Mouse (Mus musculus) left cerebral cortex, adult 8-10 months (tissue): ENCODE data around the gene Pum1. TPM values are rescaled to one million over a fixed set of nuclear protein-coding genes. Genes with fewer than 3 reads are reported as not detected.
A peak's percentile ranks its signal among the peaks of the same experiment; 100 is the strongest.
"Not testable (repeated sequence)": the region's sequence is repeated elsewhere in the genome, so short reads cannot be mapped to it uniquely, and the experiment has no call there.

ENCODE experiments used
- DNase-seq, 2 experiments: peaks; one replicate each; pipeline ENCODE4 v3.0.0; 2022; ENCODE audit warnings: low spot score in 2 of 2
- total RNA-seq, 4 experiments: library from RNA; stranded (reverse); gene quantifications; 2 replicates each; pipeline ENCODE4 v1.2.4; 2022

Pum1 gene
- total RNA-seq: 100 to 1,000 TPM; 101 to 116 (median 106) TPM

GRCm38 (mm10) chr4:130662979-130663725 lies at the start of gene Pum1:
Pum1 (plus strand) TSS chr4:130663321.
- DNase-seq: peak; percentile 63 to 90

- no peak for DNase-seq
Measured at GRCm38 (mm10) chr4:130629391-130629790, 33.7 kb upstream of the Pum1 start.

- no peak for DNase-seq
Measured at GRCm38 (mm10) chr4:130630232-130630847, 32.8 kb upstream of the Pum1 start.

- not testable (repeated sequence) for DNase-seq
Measured at GRCm38 (mm10) chr4:130635076-130635475, 28.0 kb upstream of the Pum1 start.

GRCm38 (mm10) chr4:130636761-130637160 lies 26.4 kb upstream of the Pum1 start:
- no peak for DNase-seq

GRCm38 (mm10) chr4:130637488-130638422 lies 25.4 kb upstream of the Pum1 start:
- DNase-seq: no peak

GRCm38 (mm10) chr4:130640031-130640717 lies 22.9 kb upstream of the Pum1 start:
- DNase-seq: no peak

- no peak for DNase-seq
Measured at GRCm38 (mm10) chr4:130642468-130642867, 20.7 kb upstream of the Pum1 start.

- no peak for DNase-seq
Measured at GRCm38 (mm10) chr4:130645426-130645825, 17.7 kb upstream of the Pum1 start.

GRCm38 (mm10) chr4:130651286-130651685 lies 11.8 kb upstream of the Pum1 start:
- DNase-seq: no peak

GRCm38 (mm10) chr4:130652546-130652945 lies 10.6 kb upstream of the Pum1 start:
- DNase-seq: no peak

GRCm38 (mm10) chr4:130657820-130658565 lies 5.1 kb upstream of the Pum1 start:
- DNase-seq: no peak

- no peak for DNase-seq
Measured at GRCm38 (mm10) chr4:130659470-130659869, 3.7 kb upstream of the Pum1 start.

- DNase-seq: no peak
Measured at GRCm38 (mm10) chr4:130660106-130660505, 3.0 kb upstream of the Pum1 start.

- DNase-seq: no peak
Measured at GRCm38 (mm10) chr4:130661151-130661550, 2.0 kb upstream of the Pum1 start.

GRCm38 (mm10) chr4:130662305-130662704 lies 816 bp upstream of the Pum1 start:
- not testable (repeated sequence) for DNase-seq

- peak; percentile 10 to 18 for DNase-seq
Measured at GRCm38 (mm10) chr4:130663810-130664401, 785 bp downstream of the Pum1 start.

- no peak for DNase-seq
Measured at GRCm38 (mm10) chr4:130664414-130665029, 1.4 kb downstream of the Pum1 start.

GRCm38 (mm10) chr4:130665176-130665575 lies 2.1 kb downstream of the Pum1 start:
- DNase-seq: no peak

- DNase-seq: no peak
Measured at GRCm38 (mm10) chr4:130667686-130668085, 4.6 kb downstream of the Pum1 start.
